Mouse (Mus musculus) heart, adult 2 months (tissue): ENCODE data around the gene Olfr1472.

Experiments
- CTCF ChIP-seq: fragments of 200-600 bp; IDR thresholded peaks from 2 replicates; pipeline ENCODE4 v1.8.1; 2022; ENCODE audit warnings: antibody characterized with exemption, mild to moderate bottlenecking, moderate library complexity
- EP300 ChIP-seq: fragments of 200-500 bp; IDR thresholded peaks from 2 replicates; pipeline ENCODE4 v1.6.1; 2011; ENCODE audit warnings: low read depth, low read length, control low read depth; ENCODE audit not compliant: insufficient read depth
- POLR2A ChIP-seq: fragments of 200-500 bp; IDR thresholded peaks from 2 replicates; pipeline ENCODE4 v1.6.1; 2011; ENCODE audit warnings: mild to moderate bottlenecking, low read depth, low read length, control low read depth; ENCODE audit not compliant: insufficient read depth

DNA sequence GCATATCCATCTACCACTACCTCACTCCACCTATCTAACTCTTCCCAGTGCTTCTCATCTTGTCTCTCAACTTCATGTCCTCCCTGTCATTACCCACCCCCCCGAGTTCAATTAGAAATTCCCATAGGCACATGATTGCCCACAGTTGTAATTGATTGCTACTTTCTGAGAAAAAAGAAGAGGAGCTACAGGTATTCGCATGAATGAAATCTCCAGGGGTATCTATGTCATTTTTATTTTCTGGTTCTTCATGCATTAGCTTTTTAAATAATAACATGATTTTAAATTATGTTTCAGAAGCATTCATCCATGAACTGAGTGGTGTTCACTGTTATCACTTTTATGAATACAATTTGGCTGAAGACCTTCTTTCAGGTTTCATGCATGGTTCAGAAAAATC, 48.3 kb downstream of the Olfr1472 start, which contains the start of gene Olfr1469:
- no peak for TF ChIP-seq POLR2A
- no peak for TF ChIP-seq CTCF
- TF ChIP-seq EP300, result no peak
